Mouse (Mus musculus) mouse embryonic stem cell (cell line): Measurements from ENCODE around the gene 4430402I18Rik.

ENCODE experiments used
- in situ Hi-C, 2 experiments: fragments of 300-500 bp; cut with MboI; formaldehyde crosslinking; loops; 1 replicate in 1 of 2; 3 replicates in 1 of 2; pipeline ENCODE4 v1.14.3; 2019 to 2020; ENCODE audit warnings: low sequenced_read_pairs in 2 of 2, low pct_unique_long_range_greater_than_20kb in 1 of 2, mixed read lengths in 1 of 2; ENCODE audit not compliant: unreplicated experiment in 1 of 2

Gene 4430402I18Rik

GRCm38 (mm10) chr19:28967652-28968051, at the start of gene 4430402I18Rik:
Gene 4430402I18Rik, minus strand, starts transcription at chr19:28967800.
- in situ Hi-C loops = loop anchor here in 1 of 2 experiments (10.0 kb wide), 1 partner anchor 193 kb away; no protein-coding TSS in a partner anchor

- in situ Hi-C loops = loop anchor here in 1 of 2 experiments (25.0 kb wide), 1 partner anchor 454 kb away; no protein-coding TSS in a partner anchor
Observed at GRCm38 (mm10) chr19:29016786-29017185, 49.2 kb upstream of the 4430402I18Rik start.

GRCm38 (mm10) chr19:29016204-29016765, 48.7 kb upstream of the 4430402I18Rik start:
- in situ Hi-C loops = loop anchor here in 1 of 2 experiments (25.0 kb wide), 1 partner anchor 454 kb away; no protein-coding TSS in a partner anchor

GRCm38 (mm10) chr19:29015410-29016203, 48.0 kb upstream of the 4430402I18Rik start:
- in situ Hi-C loops = loop anchor here in 1 of 2 experiments (25.0 kb wide), 1 partner anchor 453 kb away; no protein-coding TSS in a partner anchor

- in situ Hi-C loops = loop anchor here in 1 of 2 experiments (25.0 kb wide), 1 partner anchor 452 kb away; no protein-coding TSS in a partner anchor
Observed at GRCm38 (mm10) chr19:29014466-29015055, 47.0 kb upstream of the 4430402I18Rik start.

- in situ Hi-C loops = loop anchor here in 1 of 2 experiments (25.0 kb wide), 1 partner anchor 449 kb away; no protein-coding TSS in a partner anchor
Observed at GRCm38 (mm10) chr19:29011355-29011990, 43.9 kb upstream of the 4430402I18Rik start.

- in situ Hi-C loops = loop anchor here in 1 of 2 experiments (25.0 kb wide), 1 partner anchor 447 kb away; no protein-coding TSS in a partner anchor
Observed at GRCm38 (mm10) chr19:29009046-29009445, 41.4 kb upstream of the 4430402I18Rik start.

- in situ Hi-C loops = loop anchor here in 1 of 2 experiments (25.0 kb wide), 1 partner anchor 446 kb away; no protein-coding TSS in a partner anchor
Observed at GRCm38 (mm10) chr19:29008069-29008706, 40.6 kb upstream of the 4430402I18Rik start.

- in situ Hi-C loops = loop anchor here in 1 of 2 experiments (25.0 kb wide), 1 partner anchor 438 kb away; no protein-coding TSS in a partner anchor
Observed at GRCm38 (mm10) chr19:29000321-29000720, 32.7 kb upstream of the 4430402I18Rik start.

GRCm38 (mm10) chr19:28997976-28998630, 30.5 kb upstream of the 4430402I18Rik start:
- in situ Hi-C loops = no loop called here

- in situ Hi-C loops = no loop called here
Observed at GRCm38 (mm10) chr19:28995366-28995765, 27.8 kb upstream of the 4430402I18Rik start.

GRCm38 (mm10) chr19:28994870-28995269, 27.3 kb upstream of the 4430402I18Rik start:
- in situ Hi-C loops = no loop called here

GRCm38 (mm10) chr19:28991391-28991790, 23.8 kb upstream of the 4430402I18Rik start:
- in situ Hi-C loops = no loop called here

- in situ Hi-C loops = no loop called here
Observed at GRCm38 (mm10) chr19:28990590-28991221, 23.1 kb upstream of the 4430402I18Rik start.

- in situ Hi-C loops = no loop called here
Observed at GRCm38 (mm10) chr19:28990194-28990589, 22.6 kb upstream of the 4430402I18Rik start, which contains the start of gene Cdc37l1. Gene Cdc37l1, plus strand, starts transcription at chr19:28990352.

- in situ Hi-C loops = no loop called here
Observed at GRCm38 (mm10) chr19:28989515-28989914, 21.9 kb upstream of the 4430402I18Rik start.

- in situ Hi-C loops = no loop called here
Observed at GRCm38 (mm10) chr19:28982617-28983016, 15.0 kb upstream of the 4430402I18Rik start.
